Mouse (Mus musculus) CD8-positive naive resting alpha-beta T cell, adult 2 months (primary cell): ENCODE measurements around the gene Paqr7.
"Not testable (repeated sequence)": the region's sequence is repeated elsewhere in the genome, so short reads cannot be mapped to it uniquely, and the experiment has no call there.

Experiments
- DNase-seq, 2 experiments: peaks; one replicate each; pipeline ENCODE4 v3.0.0; 2022; ENCODE audit warnings: low read depth in 2 of 2, low spot score in 2 of 2

The Paqr7 gene

DNA sequence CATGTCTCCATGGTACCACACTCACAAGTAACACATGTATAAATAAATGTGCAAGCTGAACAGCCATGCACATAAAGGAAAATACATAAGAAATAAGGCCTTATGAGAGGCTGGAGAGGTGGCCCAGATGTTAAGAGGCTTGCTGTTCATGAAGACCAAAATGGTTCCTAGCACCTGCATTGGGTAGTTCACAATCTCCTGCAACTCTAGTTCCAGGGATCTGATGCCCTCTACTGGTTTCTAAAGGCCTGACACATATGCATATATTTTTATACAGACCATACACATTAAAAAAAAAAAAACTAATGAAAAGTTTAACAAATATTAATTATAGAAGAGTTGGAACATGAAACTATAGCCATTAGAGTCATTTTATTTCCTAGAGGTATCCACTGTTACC, 25.0 kb upstream of the Paqr7 start:
- no peak for DNase-seq

DNA sequence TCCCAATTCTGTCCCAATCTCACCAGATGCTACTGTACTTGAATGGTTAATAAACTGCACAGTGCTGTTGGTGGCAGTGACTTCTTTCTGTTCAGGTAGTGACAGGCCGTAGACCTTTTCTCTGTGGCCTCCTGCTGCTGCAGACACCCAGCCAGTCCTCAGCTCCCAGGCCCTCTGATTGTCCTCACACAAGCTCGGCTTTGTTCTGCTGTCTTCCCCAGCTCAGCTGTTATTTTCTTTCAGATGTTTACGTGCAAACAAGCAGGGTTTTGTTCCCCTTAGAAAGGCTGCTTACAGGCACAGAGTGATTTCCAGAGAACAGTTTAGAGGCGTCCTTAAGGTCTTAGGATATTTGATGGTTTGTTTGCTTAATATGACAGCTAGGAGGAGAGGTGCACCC, 22.7 kb upstream of the Paqr7 start:
- DNase-seq: no peak

DNA sequence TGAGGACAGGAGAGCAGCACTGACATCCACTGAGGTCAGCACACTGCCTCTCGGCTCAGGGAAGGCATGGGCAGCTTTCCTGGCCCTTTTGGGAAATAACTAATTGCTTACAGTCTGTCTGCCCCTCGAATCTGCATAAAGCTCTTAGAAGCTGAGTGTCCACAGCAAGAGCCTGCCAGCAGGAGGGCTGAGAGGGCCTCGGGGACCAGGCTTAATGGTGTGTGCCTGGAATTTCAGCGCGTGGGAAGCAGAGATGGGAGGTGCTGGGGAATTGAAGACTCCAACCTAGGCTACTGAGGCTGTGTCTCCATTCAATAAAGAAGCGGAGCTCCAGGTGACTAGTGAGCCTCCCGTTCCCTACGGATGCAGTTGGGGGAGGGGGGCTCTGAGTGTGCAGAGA, 22.3 kb upstream of the Paqr7 start:
- DNase-seq: no peak

DNA sequence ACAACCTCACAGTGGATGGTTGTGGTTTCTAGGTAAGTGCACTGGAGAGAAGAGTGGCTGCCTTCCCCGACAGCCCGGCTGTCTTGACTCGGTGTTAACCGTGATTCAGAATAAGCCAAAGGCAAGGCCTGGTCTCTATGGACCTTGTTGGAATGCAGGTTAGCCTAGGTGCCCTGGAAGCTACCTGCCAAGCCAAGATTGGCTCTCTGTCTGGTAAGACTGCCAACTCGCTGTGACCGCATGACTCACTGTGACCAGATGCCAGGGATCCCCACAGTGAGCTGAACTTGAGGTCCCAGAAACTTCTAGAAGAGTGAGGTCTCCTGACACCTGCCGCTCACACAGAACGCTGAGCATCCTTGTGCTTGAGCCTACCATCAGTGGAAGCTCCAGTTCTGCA, 19.6 kb upstream of the Paqr7 start:
- no peak for DNase-seq

DNA sequence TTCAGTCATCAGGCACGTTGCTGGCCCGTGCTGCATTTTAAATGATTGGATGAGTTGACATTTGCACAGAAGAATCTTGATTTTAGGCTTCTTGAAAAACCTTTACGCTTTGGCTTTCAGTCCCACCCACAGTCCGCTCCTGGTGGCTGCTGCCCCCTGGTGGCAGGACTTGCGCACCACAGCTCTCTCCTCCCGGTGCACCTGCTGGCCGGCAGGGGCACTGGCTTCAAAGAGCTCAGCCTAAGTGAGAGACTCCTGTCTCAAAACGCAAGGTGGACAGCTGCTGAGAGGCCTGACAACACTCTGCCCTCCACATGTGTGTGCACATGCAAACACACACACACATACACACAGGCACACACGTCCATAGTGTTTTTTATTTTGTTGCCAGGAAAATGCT, 18.5 kb upstream of the Paqr7 start:
- peak; percentile 97 for DNase-seq

DNA sequence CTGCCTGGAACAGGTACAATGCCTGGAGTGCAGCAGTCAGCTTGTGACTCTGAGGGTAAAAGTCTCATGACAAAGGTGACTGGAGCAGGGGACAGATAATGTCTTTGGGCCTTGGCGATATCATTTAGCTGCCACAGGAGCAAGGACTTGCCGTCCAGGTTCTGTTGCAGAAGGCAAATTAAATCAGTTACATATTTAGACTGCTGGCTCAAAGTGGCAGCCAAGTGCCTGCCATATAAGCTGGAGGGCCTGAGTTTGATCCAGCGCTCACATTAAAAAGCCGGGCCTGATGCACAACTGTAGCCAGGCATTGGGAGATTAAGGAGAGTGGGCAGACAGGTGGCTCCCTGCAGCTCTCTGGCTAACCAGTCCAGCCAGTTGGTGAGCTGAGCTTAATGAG, 16.7 kb upstream of the Paqr7 start:
- no peak for DNase-seq

DNA sequence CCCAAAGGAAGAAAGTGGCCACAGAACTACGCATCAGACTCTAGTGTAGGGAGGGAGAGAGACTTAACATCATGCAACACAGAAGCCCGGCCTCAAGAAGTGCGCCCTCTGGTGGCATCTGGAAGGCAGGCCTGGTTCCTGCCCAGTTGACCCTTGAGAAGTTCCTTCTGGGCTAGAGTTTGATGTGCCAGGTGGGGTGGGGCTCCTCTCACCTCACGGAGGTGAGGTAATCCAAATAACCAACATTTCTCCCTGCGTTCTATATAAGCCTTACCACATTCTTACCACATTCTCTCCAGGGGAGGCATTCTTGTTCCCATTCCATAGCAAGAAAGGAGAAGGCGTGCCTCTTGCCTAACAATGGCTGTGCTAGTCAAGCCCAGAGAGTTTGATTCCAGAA, 15.6 kb upstream of the Paqr7 start:
- DNase-seq: peak; percentile 65 to 76

DNA sequence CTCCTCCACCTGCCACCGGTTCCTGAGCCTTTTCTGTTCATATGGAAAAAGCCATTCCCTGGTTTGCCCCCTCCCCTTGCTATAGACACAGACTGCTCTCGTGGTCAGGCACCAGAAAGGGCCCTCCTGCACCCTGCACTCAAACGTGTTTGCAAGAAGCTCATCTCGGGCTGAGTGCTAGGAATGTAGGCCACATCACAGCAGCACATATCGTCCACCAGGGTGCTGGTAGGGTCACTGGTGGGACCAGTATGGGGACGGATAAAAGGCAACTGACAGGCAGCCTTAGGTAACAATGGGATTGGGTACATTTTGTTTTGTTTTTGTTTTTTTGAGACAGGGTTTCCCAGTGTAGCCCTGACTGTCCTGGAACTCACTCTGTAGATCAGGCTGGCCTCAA, 15.2 kb upstream of the Paqr7 start:
- no peak for DNase-seq

DNA sequence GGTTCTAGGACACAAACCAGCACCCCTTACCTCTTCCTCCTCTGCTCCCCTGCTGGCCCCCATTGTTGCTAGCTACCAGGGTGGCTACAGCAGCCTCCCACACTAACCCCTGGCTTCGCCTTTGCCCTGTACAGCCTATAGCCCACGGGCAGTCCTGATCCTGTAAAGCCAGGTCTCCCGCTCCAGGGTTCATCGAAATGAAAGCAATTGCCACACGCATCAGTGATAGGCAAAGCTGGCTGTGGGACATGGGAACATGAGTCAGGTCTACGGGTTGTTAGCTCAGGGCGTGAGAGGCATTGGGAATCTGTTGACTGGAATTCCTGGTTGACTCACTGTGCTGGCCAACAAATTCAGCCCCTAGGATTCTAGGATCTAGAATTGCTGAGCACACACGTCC, 14.1 kb upstream of the Paqr7 start:
- no peak for DNase-seq

DNA sequence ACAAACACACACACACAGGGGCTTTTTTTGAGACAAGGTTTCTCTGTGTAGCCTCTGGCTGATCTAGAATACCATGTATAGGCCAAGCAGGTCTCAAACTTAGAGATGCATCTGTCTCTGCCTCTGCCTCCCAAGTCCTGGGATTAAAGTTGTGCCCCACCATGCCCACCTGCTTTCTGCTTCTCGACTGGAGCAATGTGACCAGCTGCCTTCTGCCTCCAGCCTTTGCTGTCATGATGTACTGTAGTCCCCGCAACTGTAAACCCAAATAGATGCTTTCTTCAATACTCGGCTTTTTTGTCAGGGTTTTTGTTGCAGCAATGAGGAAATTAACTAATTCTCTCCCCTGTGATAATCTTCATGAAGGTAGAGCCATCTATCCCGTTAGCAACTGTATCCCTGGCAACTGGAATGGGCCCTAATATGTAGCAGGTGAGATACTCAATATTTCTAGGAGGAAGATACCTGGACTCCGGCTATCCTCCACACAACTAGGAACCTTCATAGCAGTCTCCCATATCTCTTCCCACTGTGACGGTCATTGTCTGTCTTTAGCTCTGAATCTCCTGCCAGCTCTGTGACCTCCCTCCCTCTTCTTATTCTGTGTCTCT, 13.3 kb upstream of the Paqr7 start:
- no peak for DNase-seq

DNA sequence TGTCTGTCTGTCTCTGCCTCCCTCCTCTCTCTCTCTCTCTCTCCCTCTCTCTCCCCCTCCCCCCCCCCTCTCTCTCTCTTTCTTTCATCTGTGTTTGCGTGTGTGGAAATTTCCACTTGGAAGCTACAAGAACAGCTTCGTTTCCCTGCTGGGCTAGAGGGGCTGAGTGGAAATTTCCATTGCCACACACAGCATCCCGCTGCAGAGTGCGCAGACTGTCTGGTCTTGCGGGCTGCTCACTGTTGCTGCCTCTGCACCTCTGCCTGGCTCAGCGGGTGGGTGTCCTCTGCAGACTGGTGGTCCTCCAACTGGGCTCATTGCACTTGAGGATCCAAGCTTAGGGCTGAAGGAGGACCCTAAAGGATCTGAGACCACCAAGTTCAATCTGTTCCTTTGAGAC, 12.8 kb upstream of the Paqr7 start:
- no peak for DNase-seq

DNA sequence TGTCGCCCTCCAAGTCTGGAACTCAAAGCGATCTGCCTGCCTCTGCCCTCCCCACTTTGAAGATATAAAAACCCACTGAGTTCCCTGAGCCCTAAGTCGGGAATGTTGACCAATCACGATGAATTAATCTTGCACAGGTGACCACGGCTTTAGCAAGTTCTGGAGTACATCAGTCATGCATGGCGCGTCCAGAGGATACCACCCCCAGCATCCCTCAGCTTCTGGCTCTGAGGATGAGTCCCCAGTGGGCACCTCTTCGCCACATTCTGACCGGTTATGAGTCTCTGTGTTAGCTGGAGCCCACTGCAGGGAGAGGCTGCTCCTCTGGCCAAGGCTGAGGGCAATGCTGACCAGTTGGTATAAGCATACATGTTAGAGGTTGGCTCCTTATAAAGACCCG, 12.3 kb upstream of the Paqr7 start:
- no peak for DNase-seq

DNA sequence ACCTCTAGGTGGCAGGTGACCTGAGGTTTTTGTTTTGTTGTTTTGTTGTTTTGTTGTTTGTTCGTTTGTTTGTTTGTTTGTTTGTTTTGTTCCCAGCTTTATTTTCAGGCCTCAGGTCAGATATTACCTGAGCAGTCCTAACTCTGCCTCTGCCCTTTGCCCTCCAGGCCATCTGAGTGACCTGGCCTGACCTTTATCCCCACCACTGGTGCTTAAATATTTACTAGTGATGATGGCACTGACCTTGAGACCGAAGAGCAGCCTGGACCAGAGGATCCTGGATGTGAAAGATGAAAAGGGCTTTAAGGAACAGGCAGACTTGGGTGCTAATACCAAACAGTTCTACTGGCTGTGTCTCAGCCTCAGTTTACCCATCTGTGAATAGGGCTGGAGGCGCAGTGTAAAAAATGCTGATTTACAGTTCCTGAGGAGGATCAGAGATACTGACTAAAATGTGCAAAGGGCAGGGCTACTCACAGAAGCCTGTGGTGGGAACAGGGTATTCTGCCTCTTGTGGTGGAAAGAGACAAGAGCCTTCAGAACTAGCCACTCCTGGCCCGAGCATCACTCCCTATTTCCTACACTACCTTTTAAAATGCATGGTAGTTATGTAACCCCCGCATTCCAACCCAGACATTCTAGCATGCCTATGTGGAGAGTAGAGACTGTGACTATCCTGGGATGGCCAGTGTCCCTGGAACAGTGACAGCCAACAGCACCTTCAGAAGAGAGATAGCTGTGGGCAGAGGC, 11.2 kb upstream of the Paqr7 start:
- DNase-seq: no peak

DNA sequence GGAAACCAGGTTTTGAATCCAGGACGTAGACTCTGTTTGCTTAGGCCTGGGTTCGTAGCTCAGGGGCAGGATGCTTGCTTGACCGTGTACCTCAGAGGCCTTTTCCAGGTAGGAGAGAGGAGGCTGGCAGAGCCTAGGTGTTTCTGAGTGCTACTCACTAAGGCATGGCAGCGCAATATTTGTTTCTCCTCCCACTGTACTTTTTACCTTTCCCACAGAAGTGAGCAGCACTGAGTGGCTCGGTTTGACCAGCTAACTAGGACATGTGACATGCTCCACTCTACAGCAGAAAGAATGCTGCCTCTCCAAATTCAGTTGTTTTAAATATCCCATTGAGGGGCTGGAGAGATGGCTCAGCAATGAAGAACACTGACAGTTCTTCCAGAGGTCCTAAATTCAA, 8.3 kb upstream of the Paqr7 start:
- DNase-seq: no peak

DNA sequence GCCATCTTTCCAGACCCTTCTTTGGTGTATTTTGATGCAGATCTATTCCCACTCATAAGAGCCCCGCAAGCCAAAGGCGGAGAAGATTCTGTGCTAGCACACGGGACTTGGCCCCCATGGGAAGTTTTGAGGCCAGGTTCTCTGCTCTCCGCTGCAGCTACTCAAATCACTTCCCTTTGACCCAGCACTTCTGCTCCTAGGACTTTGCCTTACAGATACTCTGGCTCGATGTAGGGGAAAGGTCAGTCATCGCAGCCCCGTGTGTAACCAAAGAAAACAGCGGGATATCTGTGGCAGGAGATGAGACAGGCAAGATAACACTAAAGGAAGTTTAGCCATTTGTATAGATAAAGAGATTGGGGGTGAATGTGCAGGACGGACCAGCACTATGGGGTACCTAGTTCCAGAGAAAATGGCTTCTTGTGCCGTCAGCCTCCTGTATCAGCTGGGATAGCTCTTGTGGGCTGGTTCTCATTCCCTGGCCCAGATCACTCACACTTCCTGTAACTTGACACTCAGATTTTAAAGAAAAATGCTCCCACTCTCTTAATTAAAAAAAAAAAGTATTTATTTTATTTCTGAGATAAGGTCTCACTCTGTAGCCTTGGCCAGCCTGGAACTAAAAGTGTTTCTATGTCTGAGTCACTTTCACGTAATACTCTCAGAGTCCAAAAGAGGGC, 6.4 kb upstream of the Paqr7 start:
- no peak for DNase-seq

DNA sequence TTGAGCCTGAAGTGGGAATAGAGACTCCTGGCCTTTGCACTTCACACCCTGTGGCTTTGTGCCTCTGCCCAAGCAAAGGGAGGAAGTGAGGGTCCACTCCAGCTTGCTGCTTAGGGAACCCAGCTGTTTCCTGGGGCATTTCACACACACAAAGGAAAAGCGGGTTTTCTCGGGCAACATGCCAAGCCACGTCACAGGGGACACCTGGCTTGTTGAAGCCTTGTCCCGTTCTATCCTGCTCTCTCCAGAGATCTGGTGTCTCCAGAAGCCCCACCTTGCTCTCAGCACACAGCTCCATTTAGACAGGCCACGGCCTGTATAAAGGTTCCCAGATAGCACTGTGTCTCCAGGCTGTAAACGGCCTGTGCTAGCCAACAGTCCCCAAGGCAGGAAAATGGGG, 4.8 kb upstream of the Paqr7 start:
- no peak for DNase-seq

DNA sequence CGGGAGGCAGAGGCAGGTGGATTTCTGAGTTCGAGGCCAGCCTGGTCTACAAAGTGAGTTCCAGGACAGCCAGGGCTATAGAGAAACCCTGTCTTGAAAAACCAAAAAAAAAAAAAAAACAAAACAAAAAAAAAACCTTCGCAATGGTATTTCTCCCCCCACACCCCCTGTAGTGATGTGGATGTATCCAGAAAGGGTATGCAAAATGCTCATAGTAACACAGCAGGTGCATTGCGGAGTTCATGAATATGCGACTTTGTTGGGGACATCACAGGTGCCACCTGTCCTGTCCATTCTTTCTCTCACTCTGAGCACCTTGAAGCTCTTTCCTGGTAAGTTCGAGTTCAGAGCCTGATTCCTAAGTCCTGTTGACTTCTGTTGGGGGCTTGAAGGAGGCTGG, 2.3 kb upstream of the Paqr7 start:
- DNase-seq: not testable (repeated sequence)

DNA sequence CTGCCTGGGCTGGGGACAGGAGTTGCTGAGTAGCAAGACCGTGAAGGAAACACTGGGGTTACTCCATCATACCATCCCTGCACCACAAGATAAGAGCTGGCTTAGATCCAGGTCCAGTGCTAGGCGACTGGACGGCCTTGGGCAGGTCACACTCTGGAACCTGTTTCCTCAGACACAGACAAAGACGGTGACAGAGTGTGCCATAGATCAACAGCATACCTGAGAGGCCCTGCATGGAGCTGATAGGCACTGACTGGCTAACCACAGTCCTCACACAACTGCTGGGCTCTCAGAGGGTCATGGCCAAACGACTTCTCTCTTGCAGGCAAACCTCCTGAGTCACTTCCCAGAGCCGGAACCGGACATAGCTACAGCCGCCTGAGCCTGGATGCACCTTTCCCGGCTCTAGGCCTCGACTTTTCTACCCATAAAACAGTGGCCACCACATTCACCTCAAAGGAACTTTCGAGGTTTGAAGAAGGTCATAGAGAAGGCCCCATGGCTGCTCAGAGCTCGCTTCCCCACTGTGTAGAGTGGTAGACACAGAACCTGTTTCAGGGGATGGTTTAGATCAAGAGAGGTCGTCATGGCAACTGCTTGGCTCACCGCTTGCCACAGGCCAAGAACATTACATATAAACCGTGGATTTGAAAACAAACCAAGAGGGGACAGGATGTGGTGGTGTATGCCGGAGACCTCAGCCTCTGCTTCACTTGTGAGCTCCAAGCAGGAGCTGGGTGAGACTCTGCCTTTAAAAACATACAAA, 1.5 kb upstream of the Paqr7 start:
- DNase-seq: peak; percentile 85 to 91

DNA sequence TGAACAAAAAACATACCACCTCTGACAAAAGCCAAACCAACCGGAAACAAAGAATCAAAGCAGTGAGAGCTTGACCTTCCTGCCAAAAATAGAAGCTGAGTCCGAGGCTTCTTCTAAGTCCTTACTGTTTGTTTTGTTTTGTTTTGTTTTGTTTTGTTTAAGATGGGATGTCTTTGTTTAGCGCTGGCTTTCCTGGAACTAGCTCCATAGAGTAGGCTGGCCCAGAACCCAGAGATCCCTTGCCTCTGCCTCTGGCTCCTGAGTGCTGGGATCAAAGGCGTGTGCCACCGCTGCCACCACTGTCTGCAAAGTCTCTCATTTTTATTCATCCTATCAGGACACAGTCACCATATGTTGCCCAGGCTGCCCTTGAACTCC, 962 bp upstream of the Paqr7 start:
- DNase-seq: no peak

DNA sequence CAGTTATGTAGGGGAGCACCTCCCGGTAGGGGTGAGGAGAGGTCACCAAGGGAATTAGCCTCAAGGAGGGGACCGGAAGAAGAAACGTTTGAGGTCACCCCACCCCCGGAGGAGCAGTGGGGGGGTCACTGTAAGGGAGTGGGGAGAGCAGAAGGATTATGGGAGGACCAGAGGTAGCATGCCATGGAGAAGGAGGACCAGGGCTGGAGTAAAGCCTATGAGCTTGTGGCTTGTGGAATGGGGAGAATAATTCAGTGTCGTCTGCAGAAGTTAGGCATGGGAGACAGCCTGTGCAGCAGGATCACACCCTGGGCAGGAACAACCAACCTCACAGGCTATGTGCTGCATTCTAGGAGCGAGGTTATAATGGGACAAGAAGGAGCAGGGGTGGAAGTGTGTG, 726 bp downstream of the Paqr7 start:
- DNase-seq: no peak

DNA sequence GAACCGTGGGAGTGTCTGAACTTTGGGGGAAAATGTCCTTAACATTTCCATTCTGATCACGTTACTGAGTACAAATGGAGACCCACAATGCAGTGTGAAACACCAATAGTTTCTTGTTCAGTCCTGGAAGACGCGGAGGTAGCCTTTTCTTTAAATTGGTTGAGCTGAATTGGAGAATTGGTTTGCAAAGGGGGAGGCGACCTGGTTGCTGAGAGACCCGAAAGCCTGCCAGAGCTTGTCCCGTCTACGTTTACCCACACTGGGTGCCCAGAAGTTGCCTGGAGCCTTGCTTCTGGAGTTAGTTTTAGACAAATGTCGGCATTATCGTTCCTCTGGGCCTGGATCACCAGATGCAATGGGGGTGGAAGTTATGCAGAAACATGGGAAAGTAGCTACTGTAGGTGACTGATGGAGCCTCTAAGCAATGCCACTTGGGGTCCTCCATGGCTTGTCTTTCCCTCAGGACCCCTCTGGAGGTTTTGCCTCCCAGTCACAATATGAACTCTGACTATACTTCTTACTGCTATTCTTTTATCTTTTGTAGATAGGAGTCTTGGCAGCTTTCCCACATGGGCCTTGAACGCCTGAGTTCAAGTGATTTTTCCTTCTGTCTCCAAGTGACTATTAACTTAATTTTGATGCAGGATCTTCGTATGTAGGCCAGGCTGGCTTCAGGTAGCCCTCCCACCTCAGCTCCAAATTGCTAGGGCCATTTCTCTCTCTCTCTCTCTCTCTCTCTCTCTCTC, 1.7 kb downstream of the Paqr7 start:
- no peak for DNase-seq
